Mouse (Mus musculus): ENCODE measurements around the gene Fam189a1.

Fam189a1 gene

GRCm38 (mm10) chr7:65044280-65044679 lies 112.1 kb downstream of the Fam189a1 start:
- no peak for DNase-seq (ENCODE audit: low spot score in 2 of 2)

GRCm38 (mm10) chr7:65041106-65041505 lies 115.3 kb downstream of the Fam189a1 start:
- DNase-seq (ENCODE audit: low spot score in 2 of 2) = no peak

- no peak for DNase-seq (ENCODE audit: low spot score in 2 of 2)
Observed at GRCm38 (mm10) chr7:65031741-65032140, 124.6 kb downstream of the Fam189a1 start.

GRCm38 (mm10) chr7:65031195-65031594 lies 125.2 kb downstream of the Fam189a1 start:
- DNase-seq (ENCODE audit: low spot score in 2 of 2) = no peak

- DNase-seq (ENCODE audit: low spot score in 2 of 2) = no peak
Observed at GRCm38 (mm10) chr7:65029985-65030384, 126.4 kb downstream of the Fam189a1 start.

GRCm38 (mm10) chr7:65021298-65021697 lies 135.1 kb downstream of the Fam189a1 start:
- DNase-seq (ENCODE audit: low spot score in 2 of 2) = no peak

GRCm38 (mm10) chr7:65018036-65018679 lies 138.2 kb downstream of the Fam189a1 start:
- no peak for DNase-seq (ENCODE audit: low spot score in 2 of 2)

GRCm38 (mm10) chr7:65017348-65017747 lies 139.0 kb downstream of the Fam189a1 start:
- DNase-seq (ENCODE audit: low spot score in 2 of 2) = no peak

GRCm38 (mm10) chr7:65011133-65011532 lies 145.2 kb downstream of the Fam189a1 start:
- DNase-seq (ENCODE audit: low spot score in 2 of 2) = no peak

- DNase-seq (ENCODE audit: low spot score in 2 of 2) = no peak
Observed at GRCm38 (mm10) chr7:65010275-65010674, 146.1 kb downstream of the Fam189a1 start.

- no peak for DNase-seq (ENCODE audit: low spot score in 2 of 2)
Observed at GRCm38 (mm10) chr7:65005731-65006130, 150.6 kb downstream of the Fam189a1 start.

GRCm38 (mm10) chr7:64999718-65000214 lies 156.6 kb downstream of the Fam189a1 start:
- no peak for DNase-seq (ENCODE audit: low spot score in 2 of 2)

- DNase-seq (ENCODE audit: low spot score in 2 of 2) = no peak
Observed at GRCm38 (mm10) chr7:64997743-64998142, 158.6 kb downstream of the Fam189a1 start.

GRCm38 (mm10) chr7:64995946-64996444 lies 160.4 kb downstream of the Fam189a1 start:
- DNase-seq (ENCODE audit: low spot score in 2 of 2) = no peak

- no peak for DNase-seq (ENCODE audit: low spot score in 2 of 2)
Observed at GRCm38 (mm10) chr7:64989406-64989805, 167.0 kb downstream of the Fam189a1 start.

GRCm38 (mm10) chr7:64988015-64988414 lies 168.4 kb downstream of the Fam189a1 start:
- no peak for DNase-seq (ENCODE audit: low spot score in 2 of 2)

GRCm38 (mm10) chr7:64984468-64985120 lies 171.8 kb downstream of the Fam189a1 start:
- peak; percentile 13 to 26 for DNase-seq (ENCODE audit: low spot score in 2 of 2)

- DNase-seq (ENCODE audit: low spot score in 2 of 2) = no peak
Observed at GRCm38 (mm10) chr7:64981511-64982235, 174.7 kb downstream of the Fam189a1 start.

GRCm38 (mm10) chr7:64973590-64974262 lies 182.6 kb downstream of the Fam189a1 start:
- no peak for DNase-seq (ENCODE audit: low spot score in 2 of 2)

- DNase-seq (ENCODE audit: low spot score in 2 of 2) = no peak
Observed at GRCm38 (mm10) chr7:64962128-64962527, 194.2 kb downstream of the Fam189a1 start.

- no peak for DNase-seq (ENCODE audit: low spot score in 2 of 2)
Observed at GRCm38 (mm10) chr7:64959087-64959486, 197.3 kb downstream of the Fam189a1 start.

- no peak for DNase-seq (ENCODE audit: low spot score in 2 of 2)
Observed at GRCm38 (mm10) chr7:64952181-64952580, 204.2 kb downstream of the Fam189a1 start.
